Mouse (Mus musculus): Measurements from ENCODE around the gene Lhb. TPM values are rescaled to one million over a fixed set of nuclear protein-coding genes. Genes with fewer than 3 reads are reported as not detected.
"Not testable (repeated sequence)": the region's sequence is repeated elsewhere in the genome, so short reads cannot be mapped to it uniquely, and the experiment has no call there.

Lhb gene
- total and polyA plus RNA-seq, 2 experiments: not detected

DNA sequence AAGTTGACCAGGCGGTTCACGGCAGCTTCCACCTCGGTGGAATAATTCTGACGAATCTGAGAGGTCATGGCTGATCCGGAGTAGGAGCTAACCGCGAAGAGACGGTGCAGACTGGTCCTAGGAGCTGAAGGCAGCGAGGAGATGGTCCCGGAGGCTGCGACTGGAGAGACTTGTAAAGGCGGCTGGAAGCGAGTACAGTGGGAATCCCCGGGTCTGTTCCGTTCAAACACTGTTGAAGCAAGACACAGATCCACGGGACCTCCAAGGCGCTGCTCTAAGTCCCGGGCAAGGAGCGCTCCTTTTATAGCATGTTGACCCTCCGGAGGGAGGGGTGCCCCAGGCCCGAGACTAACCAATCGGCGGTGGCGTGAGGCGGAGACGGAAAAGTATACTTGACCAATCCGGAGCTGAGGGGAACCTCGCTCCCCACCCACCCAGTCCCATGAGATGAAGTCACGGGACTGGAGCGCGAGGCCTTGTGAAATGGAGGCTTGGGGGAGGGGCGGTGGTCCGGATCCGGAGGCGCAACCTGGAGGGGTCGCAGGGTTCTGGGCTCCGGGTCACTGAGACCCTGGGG lies 39.0 kb downstream of the Lhb start, which contains the start of gene Ftl1:
Gene Ftl1 (minus strand): TSS at position 321 of the 577 bp plus-strand sequence.
- Histone ChIP-seq H3K4me1 (ENCODE audit: control insufficient read depth, insufficient read depth, low read length) (peaks cover 16% of the 10 kb centered on the region), H3K9ac (ENCODE audit: low read depth, low read length) (peak within 1 kb of the TSS; percentile 85), H3K4me3 (ENCODE audit: insufficient read depth, low read depth, low read length) (peak within 1 kb of the TSS; percentile 72), H3K27ac (replicated peaks; ENCODE audit: insufficient read depth, low read depth, low read length) (peak within 1 kb of the TSS; percentile 99), H3K36me3 (ENCODE audit: control insufficient read depth, insufficient read depth, low read length) (peaks cover 16% of the 10 kb centered on the region)
- H3K79me2 ChIP-seq (ENCODE audit: control insufficient read depth, insufficient read depth, low read length); H3K27me3 ChIP-seq (ENCODE audit: control insufficient read depth, insufficient read depth, low read length): not testable (repeated sequence)
- WGBS: under 1% methylated on average over 37 of the region's 37 CpGs
- peak; percentile 95 for TF ChIP-seq POLR2A (IDR thresholded peaks at IDR 0.05; ENCODE audit: extremely low read depth, insufficient read depth, low read length)
- peak; percentile 92 for DNase-seq (ENCODE audit: extremely low read depth, low read depth, low spot score)

DNA sequence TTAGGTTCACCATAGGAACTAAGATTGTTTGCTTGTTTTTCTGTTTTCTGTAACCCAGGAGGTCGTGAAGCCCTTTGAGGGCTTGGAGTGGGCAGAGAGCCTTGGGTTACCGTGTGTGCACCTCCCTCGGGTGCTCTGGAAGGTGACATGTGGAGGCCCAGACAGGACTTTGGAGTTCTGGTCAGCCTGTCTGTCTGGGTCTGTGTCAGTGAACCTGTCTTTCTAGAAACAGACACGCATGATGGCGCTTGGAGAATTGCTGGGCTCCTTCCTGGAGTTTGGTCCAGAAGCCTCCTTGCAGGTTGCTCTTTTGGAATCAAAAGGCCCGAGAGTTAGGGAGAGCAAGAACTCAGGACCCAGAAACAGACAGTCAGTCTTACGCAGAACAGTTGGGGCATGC lies 39.8 kb downstream of the Lhb start:
- H3K36me3 ChIP-seq (ENCODE audit: control insufficient read depth, insufficient read depth, low read length): peaks cover 18% of the 10 kb centered on the region
- 13% methylated on average over 7 of the region's 7 CpGs for WGBS
- DNase-seq (ENCODE audit: extremely low read depth, low read depth, low spot score): peak; percentile 85
- H3K4me3 ChIP-seq (ENCODE audit: insufficient read depth, low read depth, low read length): peak overlapping the region; percentile 72
- H3K27me3 ChIP-seq (ENCODE audit: control insufficient read depth, insufficient read depth, low read length): no peaks in the 10 kb centered on the region
- peak overlapping the region; percentile 99 for H3K27ac ChIP-seq (replicated peaks; ENCODE audit: insufficient read depth, low read depth, low read length)
- TF ChIP-seq CTCF (IDR thresholded peaks at IDR 0.05; ENCODE audit: low read depth, low read length) (no peak), POLR2A (IDR thresholded peaks at IDR 0.05; ENCODE audit: extremely low read depth, insufficient read depth, low read length) (0 out of 2 replicates have a peak, but pooled peaks have one; percentile 35)
- H3K79me2 ChIP-seq (ENCODE audit: control insufficient read depth, insufficient read depth, low read length): peaks cover 11% of the 10 kb centered on the region
- H3K4me1 ChIP-seq (ENCODE audit: control insufficient read depth, insufficient read depth, low read length): peaks cover 18% of the 10 kb centered on the region
- peak overlapping the region; percentile 76 for H3K9ac ChIP-seq (ENCODE audit: low read depth, low read length)

DNA sequence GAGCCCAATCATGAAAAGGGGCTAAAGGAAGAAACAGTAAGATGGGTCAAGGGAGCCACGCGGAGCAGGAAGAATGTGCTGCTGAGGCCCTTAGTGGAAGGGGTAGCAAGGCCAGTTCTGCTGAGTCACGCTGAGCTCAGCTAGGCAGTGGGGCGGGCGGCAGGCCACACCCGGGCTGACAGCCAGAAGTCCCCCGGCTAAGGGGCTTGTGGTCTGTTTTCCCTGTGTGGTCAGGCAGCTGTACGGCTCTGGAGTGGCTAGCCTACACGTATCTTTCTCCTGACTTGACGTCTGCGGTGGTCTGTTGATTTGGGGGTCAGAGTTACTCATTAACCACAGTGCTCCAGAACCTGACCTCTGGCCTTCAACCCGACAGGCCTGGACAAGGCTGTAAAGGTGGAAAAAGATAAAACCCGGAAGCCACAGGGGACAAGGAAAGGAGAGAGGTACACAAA lies 40.3 kb downstream of the Lhb start:
- Histone ChIP-seq H3K9ac (ENCODE audit: low read depth, low read length) (peak overlapping the region; percentile 76), H3K27ac (replicated peaks; ENCODE audit: insufficient read depth, low read depth, low read length) (peak overlapping the region; percentile 99), H3K4me3 (ENCODE audit: insufficient read depth, low read depth, low read length) (peak overlapping the region; percentile 72), H3K79me2 (ENCODE audit: control insufficient read depth, insufficient read depth, low read length) (peaks cover 16% of the 10 kb centered on the region), H3K36me3 (ENCODE audit: control insufficient read depth, insufficient read depth, low read length) (peaks cover 18% of the 10 kb centered on the region), H3K27me3 (ENCODE audit: control insufficient read depth, insufficient read depth, low read length) (no peaks in the 10 kb centered on the region), H3K4me1 (ENCODE audit: control insufficient read depth, insufficient read depth, low read length) (peaks cover 24% of the 10 kb centered on the region)
- 5% methylated on average over 13 of the region's 13 CpGs for WGBS
- TF ChIP-seq CTCF (IDR thresholded peaks at IDR 0.05; ENCODE audit: low read depth, low read length) (no peak), POLR2A (IDR thresholded peaks at IDR 0.05; ENCODE audit: extremely low read depth, insufficient read depth, low read length) (0 out of 2 replicates have a peak, but pooled peaks have one; percentile 18)
- DNase-seq (ENCODE audit: extremely low read depth, low read depth, low spot score): peak; percentile 92

DNA sequence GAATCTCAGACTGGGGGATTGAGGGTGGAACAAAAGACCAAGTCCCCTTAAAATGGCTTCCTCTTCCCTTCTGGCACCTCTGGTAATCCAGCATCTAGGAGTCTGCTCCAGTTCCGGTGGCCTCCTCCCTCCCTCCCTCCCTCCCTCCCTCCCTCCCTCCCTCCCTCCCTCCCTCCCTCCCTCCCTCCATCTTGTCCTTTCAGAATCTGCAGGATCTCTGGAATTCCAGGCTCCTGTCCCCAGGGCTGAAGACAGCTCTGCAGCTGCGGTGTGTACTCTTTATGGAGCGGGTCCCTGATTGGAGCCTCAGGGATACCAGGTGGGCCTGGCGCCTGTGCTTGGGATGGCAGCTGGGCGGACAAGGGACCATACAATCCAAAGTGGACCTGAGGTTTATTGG lies 40.7 kb downstream of the Lhb start:
- H3K27me3 ChIP-seq (ENCODE audit: control insufficient read depth, insufficient read depth, low read length): no peaks in the 10 kb centered on the region
- TF ChIP-seq POLR2A (IDR thresholded peaks at IDR 0.05; ENCODE audit: extremely low read depth, insufficient read depth, low read length): no peak
- WGBS: 58% methylated on average over 4 of the region's 5 CpGs
- H3K4me1 ChIP-seq (ENCODE audit: control insufficient read depth, insufficient read depth, low read length): peaks cover 23% of the 10 kb centered on the region
- peaks cover 18% of the 10 kb centered on the region for H3K36me3 ChIP-seq (ENCODE audit: control insufficient read depth, insufficient read depth, low read length)
- no peak for DNase-seq (ENCODE audit: extremely low read depth, low read depth, low spot score)
- peaks cover 20% of the 10 kb centered on the region for H3K79me2 ChIP-seq (ENCODE audit: control insufficient read depth, insufficient read depth, low read length)
- H3K27ac ChIP-seq (replicated peaks; ENCODE audit: insufficient read depth, low read depth, low read length): peak overlapping the region; percentile 99
- peak overlapping the region; percentile 76 for H3K9ac ChIP-seq (ENCODE audit: low read depth, low read length)
- H3K4me3 ChIP-seq (ENCODE audit: insufficient read depth, low read depth, low read length): peak overlapping the region; percentile 32; the same call in 1 of the 2 replicates

DNA sequence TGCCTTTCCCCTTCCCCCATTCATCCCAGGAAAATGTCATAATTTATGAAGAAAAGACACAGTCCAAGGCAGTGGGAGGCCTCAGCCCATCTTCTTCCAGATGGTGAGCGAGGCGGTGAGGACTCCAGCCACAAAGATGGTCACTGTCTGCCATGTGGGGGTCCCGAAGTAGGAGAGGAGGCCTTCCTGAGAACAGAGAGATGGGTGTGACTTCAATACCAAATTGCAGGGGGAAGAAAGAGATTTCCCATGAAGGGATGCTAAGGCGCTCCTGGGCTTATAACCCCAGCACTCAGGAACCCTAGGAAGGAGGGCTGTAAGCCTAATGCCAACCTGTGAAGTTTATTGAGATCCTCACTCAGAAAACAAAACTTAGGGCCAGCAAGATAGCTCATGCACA lies 41.2 kb downstream of the Lhb start:
- peak overlapping the region; percentile 74 for H3K27ac ChIP-seq (replicated peaks; ENCODE audit: insufficient read depth, low read depth, low read length)
- peaks cover 23% of the 10 kb centered on the region for H3K4me1 ChIP-seq (ENCODE audit: control insufficient read depth, insufficient read depth, low read length)
- no peak overlapping the region for H3K9ac ChIP-seq (ENCODE audit: low read depth, low read length)
- peaks cover 23% of the 10 kb centered on the region for H3K79me2 ChIP-seq (ENCODE audit: control insufficient read depth, insufficient read depth, low read length)
- H3K27me3 ChIP-seq (ENCODE audit: control insufficient read depth, insufficient read depth, low read length): no peaks in the 10 kb centered on the region
- TF ChIP-seq CTCF (IDR thresholded peaks at IDR 0.05; ENCODE audit: low read depth, low read length): no peak
- TF ChIP-seq POLR2A (IDR thresholded peaks at IDR 0.05; ENCODE audit: extremely low read depth, insufficient read depth, low read length): no peak
- DNase-seq (ENCODE audit: extremely low read depth, low read depth, low spot score): no peak
- peaks cover 18% of the 10 kb centered on the region for H3K36me3 ChIP-seq (ENCODE audit: control insufficient read depth, insufficient read depth, low read length)
- 84% methylated on average over 4 of the region's 4 CpGs for WGBS
- no peak overlapping the region for H3K4me3 ChIP-seq (ENCODE audit: insufficient read depth, low read depth, low read length)

DNA sequence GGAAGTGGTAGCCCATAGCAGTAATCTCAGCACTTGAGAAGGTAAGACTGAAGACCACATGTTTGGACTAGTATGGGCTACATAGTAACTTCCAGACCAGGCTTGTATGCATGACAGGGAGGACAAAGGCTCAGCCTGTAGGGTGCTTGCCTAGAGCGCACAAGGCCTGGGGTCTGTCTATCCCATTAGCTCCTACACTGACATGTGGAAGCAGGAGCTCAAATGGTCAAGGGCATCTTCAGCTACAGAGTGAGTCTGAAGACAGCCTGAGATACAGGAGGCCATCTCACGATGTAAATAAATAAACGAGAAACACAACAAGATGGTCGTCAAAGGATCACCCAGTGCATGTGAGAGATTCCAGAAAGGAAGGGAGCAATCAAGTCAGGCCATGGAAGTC lies 41.7 kb downstream of the Lhb start:
- Histone ChIP-seq H3K27me3 (ENCODE audit: control insufficient read depth, insufficient read depth, low read length) (no peaks in the 10 kb centered on the region), H3K9ac (ENCODE audit: low read depth, low read length) (no peak overlapping the region), H3K36me3 (ENCODE audit: control insufficient read depth, insufficient read depth, low read length) (peaks cover 18% of the 10 kb centered on the region), H3K79me2 (ENCODE audit: control insufficient read depth, insufficient read depth, low read length) (peaks cover 23% of the 10 kb centered on the region), H3K27ac (replicated peaks; ENCODE audit: insufficient read depth, low read depth, low read length) (no peak overlapping the region), H3K4me1 (ENCODE audit: control insufficient read depth, insufficient read depth, low read length) (peaks cover 23% of the 10 kb centered on the region), H3K4me3 (ENCODE audit: insufficient read depth, low read depth, low read length) (no peak overlapping the region)
- WGBS: 82% methylated on average over 4 of the region's 4 CpGs
- no peak for DNase-seq (ENCODE audit: extremely low read depth, low read depth, low spot score)
- no peak for TF ChIP-seq POLR2A (IDR thresholded peaks at IDR 0.05; ENCODE audit: extremely low read depth, insufficient read depth, low read length)
- no peak for TF ChIP-seq CTCF (IDR thresholded peaks at IDR 0.05; ENCODE audit: low read depth, low read length)

DNA sequence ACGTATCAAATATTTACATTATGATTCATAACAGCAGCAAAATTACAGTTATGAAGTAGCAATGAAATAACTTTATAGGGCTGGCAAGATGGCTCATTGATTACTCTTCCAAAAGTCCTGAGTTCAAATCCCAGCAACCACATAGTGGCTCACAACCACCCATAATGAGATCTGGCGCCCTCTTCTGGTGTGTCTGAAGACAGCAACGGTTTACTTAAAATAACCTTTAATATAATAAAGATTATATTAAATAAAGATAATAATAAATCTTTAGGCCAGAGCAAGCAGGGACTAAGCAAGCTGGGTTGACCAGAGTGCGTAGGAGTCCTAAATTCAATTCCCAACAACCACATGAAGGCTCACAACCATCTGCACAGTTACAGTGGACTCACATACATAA lies 42.2 kb downstream of the Lhb start:
- H3K27ac ChIP-seq (replicated peaks; ENCODE audit: insufficient read depth, low read depth, low read length); H3K9ac ChIP-seq (ENCODE audit: low read depth, low read length); DNase-seq (ENCODE audit: extremely low read depth, low read depth, low spot score); H3K27me3 ChIP-seq (ENCODE audit: control insufficient read depth, insufficient read depth, low read length); H3K4me3 ChIP-seq (ENCODE audit: insufficient read depth, low read depth, low read length): not testable (repeated sequence)
- WGBS: 79% methylated on average over 4 of the region's 4 CpGs
- Histone ChIP-seq H3K36me3 (ENCODE audit: control insufficient read depth, insufficient read depth, low read length) (peaks cover 14% of the 10 kb centered on the region), H3K4me1 (ENCODE audit: control insufficient read depth, insufficient read depth, low read length) (peaks cover 21% of the 10 kb centered on the region), H3K79me2 (ENCODE audit: control insufficient read depth, insufficient read depth, low read length) (peaks cover 23% of the 10 kb centered on the region)

Data from liver, adult 2 months (tissue).